Comparison of ENCODE assay signal across 9 mouse cellular contexts in the genomic region with DNA sequence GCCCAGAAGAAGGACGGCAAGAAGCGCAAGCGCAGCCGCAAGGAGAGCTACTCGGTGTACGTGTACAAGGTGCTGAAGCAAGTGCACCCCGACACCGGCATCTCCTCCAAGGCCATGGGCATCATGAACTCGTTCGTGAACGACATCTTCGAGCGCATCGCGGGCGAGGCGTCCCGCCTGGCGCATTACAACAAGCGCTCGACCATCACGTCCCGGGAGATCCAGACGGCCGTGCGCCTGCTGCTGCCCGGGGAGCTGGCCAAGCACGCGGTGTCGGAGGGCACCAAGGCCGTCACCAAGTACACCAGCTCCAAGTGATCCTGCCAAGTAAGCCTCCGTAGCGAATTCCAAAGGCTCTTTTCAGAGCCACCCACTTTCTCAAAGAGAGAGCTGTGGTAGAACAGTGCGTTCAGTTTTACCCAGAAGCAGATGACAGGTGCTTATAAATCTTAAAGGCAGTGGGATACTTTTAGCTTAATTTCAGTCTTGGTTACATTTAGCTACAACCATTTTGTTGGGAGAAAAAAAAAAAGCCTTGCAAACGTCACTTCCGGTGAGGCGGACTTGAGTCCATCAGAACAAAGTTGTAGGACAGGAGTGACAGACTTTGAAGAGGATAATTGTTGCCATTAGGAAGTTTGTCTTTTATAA. TPM values are rescaled to one million over a fixed set of nuclear protein-coding genes. Genes with fewer than 3 reads are reported as not detected.
DNase-seq lines count a peak whose midpoint lies in the region; ATAC-seq lines count a peak whose summit lies in the region.
"Not testable (repeated sequence)": the region's sequence is repeated elsewhere in the genome, so short reads cannot be mapped to it uniquely, and the experiment has no call there.
"Had no signal": no experiment of that assay in that cellular context is flagged by ENCODE, and none has a peak within 500 bp of the region (broad histone marks: within the 10 kb centered on the region; RNA-seq: fewer than 3 reads in every experiment).

No protein-coding gene starts in this region.

- H3K4me3 ChIP-seq in hindbrain, embryonic 15.5 days, result peak overlapping the region; percentile 43

- peaks cover 26% of the 10 kb centered on the region for H3K4me1 ChIP-seq in hindbrain, embryonic 15.5 days (replicated peaks)

- peak overlapping the region; percentile 90 for H3K27ac ChIP-seq in hindbrain, embryonic 15.5 days (replicated peaks)

- not testable (repeated sequence) for H3K36me3 ChIP-seq in hindbrain, embryonic 15.5 days

- H3K9me3 ChIP-seq in hindbrain, embryonic 15.5 days, result not testable (repeated sequence)

- H3K4me2 ChIP-seq in hindbrain, embryonic 15.5 days, result peak overlapping the region; percentile 60

- H3K9ac ChIP-seq in hindbrain, embryonic 15.5 days, result peak overlapping the region; percentile 48

- peak; percentile 92 for DNase-seq in R1 (ENCODE audit: low read depth, low spot score)
- DNase-seq in cerebellum, postnatal 36 days, result peak; percentile 13 to 31
- peak; percentile 26 to 63 for DNase-seq in frontal cortex, postnatal 36 days (ENCODE audit: low spot score in 2 of 2)
- peak; percentile 47 to 70 for DNase-seq in layer of hippocampus, postnatal 14 days (ENCODE audit: low spot score in 2 of 2)
- peak; percentile 83 for DNase-seq in lung, postnatal 25 days (ENCODE audit: low spot score)
- peak; percentile 84 for DNase-seq in retina, embryonic 14.5 days (ENCODE audit: low spot score)
- DNase-seq in urinary bladder, postnatal 14 days (ENCODE audit: low spot score), result peak; percentile 51

- WGBS in hindbrain, embryonic 15.5 days, result 0% methylated on average over 16 of the region's 37 CpGs

- H3K27me3 ChIP-seq in hindbrain, embryonic 15.5 days, result not testable (repeated sequence)

- ATAC-seq in hindbrain, embryonic 15.5 days (ENCODE audit: low FRiP score, low read depth), result peak; percentile 12; the same call in 1 of the 2 replicates

RNA-seq across cellular contexts. Expression of gene Hist1h2bc, which starts 0.4 kb away (rescaled TPM):
- polyA plus RNA-seq in hindbrain, embryonic 15.5 days (2015; fragmentation: Nextera tagmentation; extraction: Ambion mirVana), result 19.3 and 25.4 TPM in 2 replicates
- total RNA-seq in layer of hippocampus, postnatal 14 days (2021), result 10 to 100 TPM; 37.1 to 42.7 TPM

RNA-seq across cellular contexts. Expression of gene Hist1h2ac, which starts 0.7 kb away (rescaled TPM):
- 0.34 and 0.38 TPM in 2 replicates for polyA plus RNA-seq in hindbrain, embryonic 15.5 days (2015; fragmentation: Nextera tagmentation; extraction: Ambion mirVana)
- 1 to 10 TPM; 2.9 TPM for total RNA-seq in layer of hippocampus, postnatal 14 days (2021)

RNA-seq across cellular contexts. Expression of gene Hist1h1t, which starts 11.2 kb away (rescaled TPM):
- not detected in 2 replicates for polyA plus RNA-seq in hindbrain, embryonic 15.5 days (2015; fragmentation: Nextera tagmentation; extraction: Ambion mirVana)
- not detected for total RNA-seq in layer of hippocampus, postnatal 14 days (2021)
- total RNA-seq: gastrocnemius, postnatal 36 days had no signal

RNA-seq across cellular contexts. Expression of gene Hist1h4c, which starts 13.8 kb away (rescaled TPM):
- 2.3 and 2.7 TPM in 2 replicates for polyA plus RNA-seq in hindbrain, embryonic 15.5 days (2015; fragmentation: Nextera tagmentation; extraction: Ambion mirVana)
- total RNA-seq in layer of hippocampus, postnatal 14 days (2021), result 100 to 1,000 TPM in 1 of 2 experiments, 10 to 100 TPM in 1; 94.6 to 106 TPM

RNA-seq across cellular contexts. Expression of gene Hfe, which starts 26.2 kb away (rescaled TPM):
- 4.5 and 5.1 TPM in 2 replicates for polyA plus RNA-seq in hindbrain, embryonic 15.5 days (2015; fragmentation: Nextera tagmentation; extraction: Ambion mirVana)
- 1 to 10 TPM; 3.4 to 5.4 TPM for total RNA-seq in layer of hippocampus, postnatal 14 days (2021)

Comparison
In these comparisons a context has a peak if more than half of its experiments do, and no peak if none do; other contexts are left out.
1. Peak in every context shown above with its lines: DNase-seq, ATAC-seq, H3K4me3 ChIP-seq and H3K27ac ChIP-seq.
2. DNase-seq: peak in every context shown above with its lines; median percentile 92 in R1; 84 in retina, embryonic 14.5 days; 83 in lung, postnatal 25 days; 58 in layer of hippocampus, postnatal 14 days; 51 in urinary bladder, postnatal 14 days; 44 in frontal cortex, postnatal 36 days; 22 in cerebellum, postnatal 36 days.